Mouse (Mus musculus) forebrain, embryonic 11.5 days (tissue): ENCODE results near the gene Hoxc13. TPM values are rescaled to one million over a fixed set of nuclear protein-coding genes. Genes with fewer than 3 reads are reported as not detected.

Source experiments
- ATAC-seq: fragments of 200-750 bp; cut with Nextera tagmentation; replicated peaks from 2 replicates; pipeline ENCODE4 v1.8.0; 2017; ENCODE audit warnings: moderate TSS enrichment; ENCODE audit not compliant: low FRiP score
- DNase-seq: peaks from one replicate; pipeline ENCODE4 v3.0.0-alpha.2; 2017; ENCODE audit warnings: low spot score
- H3K27ac ChIP-seq: fragments of 300-500 bp; sonication (generic); 2 replicates; pipeline ENCODE4 v1.5.1; 2014; ENCODE audit warnings: low read depth, low read length
- H3K27me3 ChIP-seq: fragments of 300-500 bp; sonication (generic); 2 replicates; pipeline ENCODE4 v1.6.1; 2014; ENCODE audit warnings: mild to moderate bottlenecking, low read length, mixed read lengths; ENCODE audit not compliant: control insufficient read depth, insufficient read depth
- H3K36me3 ChIP-seq: fragments of 300-500 bp; sonication (generic); 2 replicates; pipeline ENCODE4 v1.6.1; 2014; ENCODE audit warnings: mild to moderate bottlenecking, low read length, moderate library complexity, mixed read lengths; ENCODE audit not compliant: control insufficient read depth, insufficient read depth
- H3K4me1 ChIP-seq: fragments of 300-500 bp; sonication (generic); replicated peaks from 2 replicates; pipeline ENCODE4 v1.6.1; 2014; ENCODE audit warnings: low read length, mixed read lengths; ENCODE audit not compliant: control insufficient read depth, insufficient read depth
- H3K4me2 ChIP-seq: fragments of 300-500 bp; sonication (generic); 2 replicates; pipeline ENCODE4 v1.6.1; 2014; ENCODE audit warnings: low read depth, mild to moderate bottlenecking, low read length, moderate library complexity, mixed read lengths; ENCODE audit not compliant: severe bottlenecking
- H3K4me3 ChIP-seq: fragments of 300-500 bp; sonication (generic); 2 replicates; pipeline ENCODE4 v1.5.1; 2014; ENCODE audit warnings: low read depth, low read length
- H3K9ac ChIP-seq: fragments of 300-500 bp; sonication (generic); 2 replicates; pipeline ENCODE4 v1.6.1; 2014; ENCODE audit warnings: low read length
- H3K9me3 ChIP-seq: fragments of 300-500 bp; sonication (generic); 2 replicates; pipeline ENCODE4 v1.6.1; 2016; ENCODE audit warnings: low read length, mixed read lengths; ENCODE audit not compliant: control insufficient read depth
- WGBS: fragments of 180-500 bp; shearing (Covaris S2); extraction: QIAGEN DNeasy Blood & Tissue Kit; methylation state at CpG from one replicate; pipeline ENCODE4 v1.1.7; 2014; 5-methylcytosine and 5-hydroxymethylcytosine counted together
- polyA plus RNA-seq: library from polyadenylated mRNA; unstranded; fragments of >200 nt; fragmentation: Nextera tagmentation; extraction: Ambion mirVana; gene quantifications from 2 replicates; pipeline ENCODE4 v1.2.1, GENCODE M21; 2014

Gene Hoxc13
- polyA plus RNA-seq, 1 experiment from 2014 or later: not detected

DNA sequence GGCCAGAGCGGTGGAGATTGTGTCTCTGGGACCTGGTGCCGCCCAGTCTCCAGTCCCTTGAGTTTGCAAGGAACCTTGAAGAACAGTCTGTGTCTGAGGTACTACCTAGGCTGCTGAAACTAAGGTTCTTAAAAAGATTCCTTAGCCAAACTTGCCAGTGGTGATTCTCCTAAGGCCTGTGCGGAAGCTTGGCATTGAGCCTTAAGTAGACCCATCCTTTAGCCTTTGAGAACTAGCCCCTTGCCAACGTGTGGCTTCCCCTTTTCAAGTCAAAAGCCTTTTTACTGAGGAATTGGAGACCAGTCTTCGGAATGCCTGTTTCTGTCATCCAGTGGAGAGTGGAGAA, 22.5 kb downstream of the Hoxc13 start:
- DNase-seq (no peak), ATAC-seq (no peak)
- Histone ChIP-seq H3K4me2 (no peak overlapping the region), H3K9me3 (no peaks in the 10 kb centered on the region), H3K27ac (no peak overlapping the region), H3K9ac (no peak overlapping the region), H3K4me3 (no peak overlapping the region), H3K36me3 (no peaks in the 10 kb centered on the region), H3K4me1 (no peaks in the 10 kb centered on the region; the same call in 1 of the 2 replicates), H3K27me3 (peaks cover 98% of the 10 kb centered on the region)
- 1% methylated on average over 5 of the region's 5 CpGs for WGBS

DNA sequence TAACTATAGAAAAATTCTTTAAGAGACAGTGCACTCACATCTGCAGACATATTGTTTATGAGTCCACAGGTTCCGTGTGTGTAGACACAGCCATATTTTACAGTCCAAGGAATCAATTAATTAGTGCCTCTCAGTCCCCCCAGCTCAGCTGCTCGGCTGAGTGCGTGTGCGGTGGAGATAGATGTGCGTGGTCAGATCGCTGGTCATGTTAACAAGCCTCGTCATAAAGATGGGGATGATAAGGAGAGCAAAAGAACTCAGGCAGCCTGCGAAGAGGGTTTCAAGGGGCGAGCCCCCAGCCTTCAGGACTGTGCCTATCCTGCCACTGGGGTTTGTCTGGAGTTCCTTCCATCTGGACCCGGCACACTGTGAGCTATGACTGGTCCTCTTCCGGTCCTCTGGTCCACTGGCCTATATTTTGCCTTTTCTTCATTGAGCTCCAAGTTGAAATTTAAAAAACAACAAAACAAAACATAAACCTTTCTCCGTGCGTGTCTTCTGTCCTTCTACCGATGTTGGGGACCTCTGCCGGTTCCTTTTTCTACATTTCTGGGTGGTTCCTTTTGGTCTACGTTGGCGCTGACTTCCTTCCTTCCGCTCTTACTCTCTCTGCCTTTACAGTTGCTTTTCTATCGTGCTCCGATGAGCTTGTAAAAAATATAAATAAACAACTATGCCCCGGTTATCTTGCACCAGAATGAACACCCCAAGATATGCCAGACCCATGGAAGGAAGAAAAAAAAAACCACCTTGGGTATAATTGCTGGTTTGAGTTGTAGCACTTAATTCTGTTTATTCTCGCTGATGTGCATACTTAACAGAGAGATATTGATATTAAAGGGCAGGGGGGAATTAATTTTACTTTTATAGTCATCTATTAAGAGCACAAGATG, 24.5 kb downstream of the Hoxc13 start:
- 9% methylated on average over 22 of the region's 22 CpGs for WGBS
- H3K9me3 ChIP-seq: no peaks in the 10 kb centered on the region
- DNase-seq (peak; percentile 49), ATAC-seq (no peak)
- H3K4me2 ChIP-seq: no peak overlapping the region
- H3K27ac ChIP-seq: no peak overlapping the region
- no peak overlapping the region for H3K9ac ChIP-seq
- peaks cover 97% of the 10 kb centered on the region for H3K27me3 ChIP-seq
- H3K4me3 ChIP-seq: no peak overlapping the region
- H3K36me3 ChIP-seq: no peaks in the 10 kb centered on the region
- no peaks in the 10 kb centered on the region; the same call in 1 of the 2 replicates for H3K4me1 ChIP-seq

DNA sequence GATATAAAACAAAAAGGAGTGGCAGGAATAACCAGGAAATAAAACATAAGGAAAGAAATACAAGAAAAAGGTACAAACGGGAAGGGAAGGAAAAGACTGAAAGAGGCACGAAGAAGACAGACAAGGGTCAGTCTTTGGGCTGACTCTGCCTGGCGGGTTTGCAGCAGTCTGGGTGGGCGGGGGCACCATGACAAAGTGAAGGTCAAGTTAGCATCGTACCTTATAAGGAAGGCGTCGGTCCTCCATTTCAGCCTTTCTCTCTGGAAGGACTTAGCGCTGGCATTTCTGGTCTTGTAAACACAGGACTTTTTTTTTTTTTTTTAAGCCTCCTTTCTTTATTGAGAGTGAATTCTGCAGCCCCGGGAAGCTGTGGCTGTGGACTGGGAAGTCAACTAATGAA, 26.4 kb downstream of the Hoxc13 start:
- Histone ChIP-seq H3K27ac (no peak overlapping the region), H3K9me3 (no peaks in the 10 kb centered on the region), H3K36me3 (no peaks in the 10 kb centered on the region), H3K4me3 (no peak overlapping the region), H3K27me3 (peaks cover 97% of the 10 kb centered on the region), H3K4me2 (no peak overlapping the region), H3K9ac (no peak overlapping the region), H3K4me1 (no peaks in the 10 kb centered on the region; the same call in 1 of the 2 replicates)
- WGBS: 3% methylated on average over 9 of the region's 9 CpGs
- DNase-seq (no peak), ATAC-seq (no peak)

GRCm38 (mm10) chr15:102948842-102949241, 27.9 kb downstream of the Hoxc13 start:
- no peak for ATAC-seq
- Histone ChIP-seq H3K27me3 (peaks cover 97% of the 10 kb centered on the region), H3K9me3 (no peaks in the 10 kb centered on the region), H3K27ac (no peak overlapping the region), H3K9ac (no peak overlapping the region), H3K4me2 (no peak overlapping the region), H3K4me1 (no peaks in the 10 kb centered on the region), H3K36me3 (no peaks in the 10 kb centered on the region), H3K4me3 (no peak overlapping the region)
- DNase-seq: no peak
- 8% methylated on average over 2 of the region's 2 CpGs for WGBS

- Histone ChIP-seq H3K36me3 (no peaks in the 10 kb centered on the region), H3K4me1 (no peaks in the 10 kb centered on the region), H3K4me3 (no peak overlapping the region), H3K27me3 (peaks cover 98% of the 10 kb centered on the region), H3K9ac (no peak overlapping the region), H3K9me3 (no peaks in the 10 kb centered on the region), H3K27ac (no peak overlapping the region), H3K4me2 (no peak overlapping the region)
- no peak for ATAC-seq
- peak; percentile 53 for DNase-seq
- 3% methylated on average over 20 of the region's 20 CpGs for WGBS
Measured at GRCm38 (mm10) chr15:102949696-102950095, 28.8 kb downstream of the Hoxc13 start.

- Histone ChIP-seq H3K9ac (no peak overlapping the region), H3K4me3 (no peak overlapping the region), H3K4me1 (no peaks in the 10 kb centered on the region), H3K4me2 (no peak overlapping the region), H3K9me3 (no peaks in the 10 kb centered on the region), H3K36me3 (no peaks in the 10 kb centered on the region), H3K27me3 (peaks cover 98% of the 10 kb centered on the region), H3K27ac (no peak overlapping the region)
- 8% methylated on average over 2 of the region's 2 CpGs for WGBS
- DNase-seq: no peak
- no peak for ATAC-seq
Measured at GRCm38 (mm10) chr15:102950877-102951276, 30.0 kb downstream of the Hoxc13 start.

GRCm38 (mm10) chr15:102953561-102953960, 32.7 kb downstream of the Hoxc13 start:
- Histone ChIP-seq H3K9ac (no peak overlapping the region), H3K4me3 (no peak overlapping the region), H3K9me3 (no peaks in the 10 kb centered on the region), H3K36me3 (no peaks in the 10 kb centered on the region), H3K4me2 (no peak overlapping the region), H3K27ac (no peak overlapping the region), H3K4me1 (no peaks in the 10 kb centered on the region), H3K27me3 (peaks cover 99% of the 10 kb centered on the region)
- 3% methylated on average over 6 of the region's 6 CpGs for WGBS
- no peak for ATAC-seq
- DNase-seq: no peak

GRCm38 (mm10) chr15:102954192-102955006, 33.5 kb downstream of the Hoxc13 start, which contains the start of gene Hoxc11:
Hoxc11 (plus strand) TSS chr15:102954427.
- DNase-seq (no peak), ATAC-seq (no peak; the same call in 1 of the 2 replicates)
- WGBS: under 1% methylated on average over 56 of the region's 57 CpGs
- Histone ChIP-seq H3K27me3 (peaks cover 98% of the 10 kb centered on the region), H3K9ac (no peak within 1 kb of the TSS), H3K36me3 (no peaks in the 10 kb centered on the region), H3K4me1 (no peaks in the 10 kb centered on the region), H3K9me3 (no peaks in the 10 kb centered on the region), H3K27ac (no peak within 1 kb of the TSS), H3K4me3 (no peak within 1 kb of the TSS), H3K4me2 (no peak within 1 kb of the TSS)
